Mouse (Mus musculus) liver, embryonic 14.5 days (tissue): ENCODE data around the gene Tle4.

Experiments used
- CTCF ChIP-seq: IDR thresholded peaks from 2 replicates; pipeline ENCODE4 v1.5.1; 2016; ENCODE audit warnings: antibody characterized with exemption, low read depth, control low read depth
- EP300 ChIP-seq: IDR thresholded peaks from 2 replicates; pipeline ENCODE4 v1.6.1; 2016; ENCODE audit warnings: antibody characterized with exemption, low read depth

DNA sequence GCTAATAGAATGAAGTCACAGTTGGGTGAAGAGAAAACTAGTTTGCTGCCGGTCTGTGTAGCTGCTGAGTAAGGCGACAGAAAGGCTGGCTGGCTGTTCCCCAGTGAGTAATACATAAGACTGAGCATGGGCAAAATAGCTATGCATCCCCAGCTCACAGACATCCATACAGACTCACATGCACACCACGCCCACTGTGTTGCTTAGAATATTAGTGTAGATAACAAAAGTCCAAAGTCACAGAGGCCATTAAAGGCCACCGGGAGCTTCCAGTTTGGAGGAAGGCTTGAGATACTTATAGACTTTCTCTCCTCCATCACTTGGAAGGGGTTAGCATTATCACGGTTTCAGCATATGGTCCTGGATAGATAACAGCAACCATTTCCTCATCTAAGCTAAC lies 178.0 kb downstream of the Tle4 start:
- TF ChIP-seq CTCF (no peak), EP300 (peak; percentile 30; the same call in 1 of the 2 replicates)
